Mouse (Mus musculus) heart, adult 2 months (tissue): ENCODE measurements at regions not wholly inside any gene's neighbourhood (a gene's known extent, or its start where the extent isn't known, plus 50 kb on each side); places are given as distances from the start of the nearest gene placed in this dataset.
"Not testable (repeated sequence)": the region's sequence is repeated elsewhere in the genome, so short reads cannot be mapped to it uniquely, and the experiment has no call there.

Experiments
- DNase-seq, 2 experiments: peaks; one replicate each; pipeline ENCODE4 v3.0.0; 2021
- H3K27ac ChIP-seq: fragments of 200-600 bp; 2 replicates; pipeline ENCODE4 v1.8.1; 2022
- H3K27me3 ChIP-seq: fragments of 200-500 bp; 2 replicates; pipeline ENCODE4 v1.6.1; 2012; ENCODE audit warnings: mild to moderate bottlenecking, low read length, inconsistent platforms, mixed read lengths; ENCODE audit not compliant: control insufficient read depth, insufficient read depth
- H3K36me3 ChIP-seq: fragments of 200-500 bp; 2 replicates; pipeline ENCODE4 v1.6.1; 2012; ENCODE audit warnings: low read length, inconsistent platforms; ENCODE audit not compliant: control insufficient read depth, insufficient read depth
- H3K4me1 ChIP-seq: fragments of 200-500 bp; 2 replicates; pipeline ENCODE4 v1.6.1; 2011; ENCODE audit warnings: low read length; ENCODE audit not compliant: control insufficient read depth, insufficient read depth
- H3K4me3 ChIP-seq: fragments of 200-600 bp; 2 replicates; pipeline ENCODE4 v1.8.1; 2022
- H3K79me2 ChIP-seq: fragments of 200-500 bp; replicated peaks from 2 replicates; pipeline ENCODE4 v1.6.1; 2012; ENCODE audit warnings: mild to moderate bottlenecking, inconsistent platforms, low read length, moderate library complexity, mixed read lengths; ENCODE audit not compliant: control insufficient read depth, insufficient read depth
- H3K9ac ChIP-seq: fragments of 200-500 bp; 2 replicates; pipeline ENCODE4 v1.6.1; 2012; ENCODE audit warnings: low read depth, mild to moderate bottlenecking, control low read depth, inconsistent platforms, low read length, mixed read lengths
- CTCF ChIP-seq: fragments of 200-600 bp; IDR thresholded peaks from 2 replicates; pipeline ENCODE4 v1.8.1; 2022; ENCODE audit warnings: antibody characterized with exemption, mild to moderate bottlenecking, moderate library complexity
- EP300 ChIP-seq: fragments of 200-500 bp; IDR thresholded peaks from 2 replicates; pipeline ENCODE4 v1.6.1; 2011; ENCODE audit warnings: low read depth, low read length, control low read depth; ENCODE audit not compliant: insufficient read depth
- POLR2A ChIP-seq: fragments of 200-500 bp; IDR thresholded peaks from 2 replicates; pipeline ENCODE4 v1.6.1; 2011; ENCODE audit warnings: mild to moderate bottlenecking, low read depth, low read length, control low read depth; ENCODE audit not compliant: insufficient read depth
- WGBS: fragments of 180-500 bp; shearing (Covaris S2); methylation state at CpG from one replicate; pipeline ENCODE4 v1.1.7; 2018; 5-methylcytosine and 5-hydroxymethylcytosine counted together
- intact Hi-C: fragments of 180-260 bp; cut with DNase I; formaldehyde crosslinking; loops from one replicate; pipeline ENCODE4 v1.15.1; 2025

GRCm38 (mm10) chr1:112785135-112785681 is 920.5 kb upstream of the Dsel start:
- DNase-seq, result no peak
- TF ChIP-seq CTCF (no peak), EP300 (no peak), POLR2A (no peak)
- no peaks in the 10 kb centered on the region for H3K27me3 ChIP-seq
- WGBS, result 32% methylated on average over 3 of the region's 3 CpGs
- no peaks in the 10 kb centered on the region for H3K4me1 ChIP-seq
- H3K36me3 ChIP-seq, result no peaks in the 10 kb centered on the region
- intact Hi-C loops, result no loop called here
- no peak overlapping the region for H3K27ac ChIP-seq
- no peak overlapping the region for H3K9ac ChIP-seq
- no peaks in the 10 kb centered on the region for H3K79me2 ChIP-seq
- H3K4me3 ChIP-seq, result no peak overlapping the region

GRCm38 (mm10) chr1:112779801-112780200 is 915.1 kb upstream of the Dsel start:
- no peak overlapping the region for H3K27ac ChIP-seq
- DNase-seq, result no peak
- H3K4me1 ChIP-seq, result no peaks in the 10 kb centered on the region
- intact Hi-C loops, result no loop called here
- H3K9ac ChIP-seq, result no peak overlapping the region
- no peak overlapping the region for H3K4me3 ChIP-seq
- H3K36me3 ChIP-seq, result no peaks in the 10 kb centered on the region
- H3K79me2 ChIP-seq, result no peaks in the 10 kb centered on the region
- H3K27me3 ChIP-seq, result no peaks in the 10 kb centered on the region
- TF ChIP-seq CTCF (no peak), POLR2A (no peak), EP300 (no peak)

DNA sequence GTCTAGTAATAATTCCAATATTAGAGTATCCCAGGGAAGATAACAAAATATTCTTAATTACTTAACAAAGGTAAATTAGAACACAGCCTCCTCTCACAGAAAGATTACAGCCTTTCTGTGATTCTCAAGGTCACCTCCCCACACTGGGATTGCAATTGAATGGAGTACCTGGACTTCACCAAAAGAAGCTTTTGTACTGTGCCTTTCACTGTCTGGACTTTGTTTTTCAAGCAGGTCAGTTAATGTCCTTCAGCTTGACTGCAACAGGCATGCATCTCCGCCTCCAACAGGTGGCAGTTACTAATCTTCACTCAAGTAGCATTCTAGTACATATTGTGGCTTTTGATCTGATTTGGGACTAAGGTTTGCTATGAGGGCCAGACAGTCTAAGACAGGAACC is 913.8 kb upstream of the Dsel start:
- no peaks in the 10 kb centered on the region for H3K79me2 ChIP-seq
- no peaks in the 10 kb centered on the region for H3K4me1 ChIP-seq
- intact Hi-C loops, result no loop called here
- no peak overlapping the region for H3K4me3 ChIP-seq
- TF ChIP-seq CTCF (no peak), EP300 (no peak), POLR2A (no peak)
- H3K27ac ChIP-seq, result no peak overlapping the region
- WGBS, result 61% methylated on average over 1 of the region's 1 CpGs
- no peak for DNase-seq
- no peak overlapping the region for H3K9ac ChIP-seq
- no peaks in the 10 kb centered on the region for H3K27me3 ChIP-seq
- H3K36me3 ChIP-seq, result no peaks in the 10 kb centered on the region

- H3K9ac ChIP-seq, H3K4me1 ChIP-seq, H3K79me2 ChIP-seq, DNase-seq, H3K36me3 ChIP-seq, H3K27ac ChIP-seq, intact Hi-C loops, H3K4me3 ChIP-seq, H3K27me3 ChIP-seq: not testable (repeated sequence)
- 67% methylated on average over 3 of the region's 3 CpGs for WGBS
Observed at GRCm38 (mm10) chr1:112750643-112751042, 885.9 kb upstream of the Dsel start.

GRCm38 (mm10) chr1:112748497-112748896 is 883.8 kb upstream of the Dsel start:
- no peaks in the 10 kb centered on the region for H3K79me2 ChIP-seq
- no peak overlapping the region for H3K9ac ChIP-seq
- 42% methylated on average over 2 of the region's 2 CpGs for WGBS
- H3K4me3 ChIP-seq, result no peak overlapping the region
- TF ChIP-seq POLR2A, result no peak
- TF ChIP-seq EP300, result no peak
- no peak for TF ChIP-seq CTCF
- H3K27ac ChIP-seq, result no peak overlapping the region
- no peaks in the 10 kb centered on the region for H3K4me1 ChIP-seq
- no peaks in the 10 kb centered on the region for H3K27me3 ChIP-seq
- intact Hi-C loops, result no loop called here
- H3K36me3 ChIP-seq, result no peaks in the 10 kb centered on the region
- no peak for DNase-seq

DNA sequence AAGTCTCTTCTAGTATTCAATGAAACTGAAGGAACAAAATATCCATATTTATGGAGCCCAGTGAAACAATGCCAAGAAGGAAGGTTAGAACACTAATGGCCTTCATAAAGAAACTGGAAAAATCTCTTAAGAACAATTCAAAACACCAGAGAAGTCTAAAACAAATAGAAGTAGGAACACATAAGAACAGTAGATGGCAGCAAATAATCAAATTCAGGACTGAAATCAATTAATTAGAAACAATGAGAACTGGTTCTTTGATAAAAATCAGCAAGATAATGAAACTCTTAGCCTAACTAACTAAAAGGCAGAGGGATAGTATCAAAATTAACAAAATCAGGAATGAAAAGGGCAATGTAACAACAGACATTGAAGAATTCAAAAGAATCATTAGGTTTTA is 839.2 kb upstream of the Dsel start:
- H3K36me3 ChIP-seq, result no peaks in the 10 kb centered on the region
- H3K4me1 ChIP-seq, result no peaks in the 10 kb centered on the region
- H3K79me2 ChIP-seq, result no peaks in the 10 kb centered on the region
- no peak overlapping the region for H3K27ac ChIP-seq
- no peak overlapping the region for H3K4me3 ChIP-seq
- DNase-seq, result no peak
- H3K27me3 ChIP-seq, result no peaks in the 10 kb centered on the region
- intact Hi-C loops, result no loop called here
- H3K9ac ChIP-seq, result no peak overlapping the region
- TF ChIP-seq CTCF, result peak; percentile 8; the same call in 1 of the 2 replicates
- no peak for TF ChIP-seq POLR2A
